In the genomic region with DNA sequence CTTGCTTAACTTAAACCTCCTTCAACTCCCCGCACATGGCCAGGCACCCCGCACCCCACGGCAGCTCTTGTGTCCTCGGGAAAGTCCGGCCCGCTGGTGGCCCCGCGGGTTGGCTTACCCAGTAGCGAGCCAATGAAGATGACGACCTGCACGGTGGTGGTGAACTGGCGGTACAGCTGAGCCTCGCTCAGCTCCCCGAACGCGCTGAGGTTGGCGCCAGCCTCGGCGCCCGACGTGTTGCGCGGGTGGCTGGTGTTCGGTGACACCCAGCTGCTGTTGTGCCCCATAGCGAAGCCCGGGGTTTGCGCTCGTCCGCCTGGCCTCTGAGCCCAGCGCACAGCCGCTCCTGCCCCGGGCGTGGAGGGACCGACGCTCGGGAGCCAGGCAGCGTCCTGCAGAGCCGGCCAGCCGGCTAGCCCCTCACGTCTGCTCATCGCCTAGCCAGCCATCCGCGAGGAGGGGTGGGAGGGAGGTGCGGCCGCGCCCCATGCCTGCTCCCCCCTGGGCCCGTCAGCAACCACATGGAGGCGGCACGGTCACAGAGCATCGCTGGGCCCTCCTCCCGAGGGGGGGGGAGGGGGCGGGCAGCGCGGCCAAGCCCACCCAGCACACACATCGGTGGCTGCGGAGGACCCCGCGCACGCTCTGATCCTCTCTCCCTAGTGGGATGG, we compare ENCODE assay signal across 8 mouse cellular contexts. TPM values are rescaled to one million over a fixed set of nuclear protein-coding genes. Genes with fewer than 3 reads are reported as not detected.
DNase-seq lines count a peak whose midpoint lies in the region; TF ChIP-seq lines count a peak whose summit lies in the region.

A gene (minus strand): TSS at position 519 of the 671 bp plus-strand sequence.

- TF ChIP-seq CTCF in lung, adult 2 months (IDR thresholded peaks at IDR 0.05; ENCODE audit: insufficient read depth, low read length) = no peak
- TF ChIP-seq CTCF in cortical plate, adult 2 months (IDR thresholded peaks at IDR 0.05; ENCODE audit: extremely low read depth, insufficient read depth, low read length) = no peak
- no peak for TF ChIP-seq CTCF in heart, adult 2 months (IDR thresholded peaks at IDR 0.05)
- no peak for TF ChIP-seq CTCF in liver, adult 2 months (IDR thresholded peaks at IDR 0.05; ENCODE audit: low read depth, low read length)
- no peak for TF ChIP-seq CTCF in testis, adult 2 months (IDR thresholded peaks at IDR 0.05; ENCODE audit: control insufficient read depth, insufficient read depth, insufficient replicate concordance, low read depth, low read length)

- peak within 1 kb of the TSS; percentile 49 for H3K9ac ChIP-seq in heart, adult 2 months (ENCODE audit: low read depth, low read length)
- 0 out of 2 replicates have a peak within 1 kb of the TSS, but pooled peaks have one; percentile 14 for H3K9ac ChIP-seq in liver, adult 2 months (ENCODE audit: low read depth, low read length)

- H3K4me3 ChIP-seq in lung, adult 2 months (replicated peaks; ENCODE audit: extremely low read depth, low read depth, low read length) = peak within 1 kb of the TSS; percentile 43
- peak within 1 kb of the TSS; percentile 58 for H3K4me3 ChIP-seq in cortical plate, adult 2 months (ENCODE audit: insufficient read depth, low read length)
- peak within 1 kb of the TSS; percentile 50 for H3K4me3 ChIP-seq in heart, adult 2 months
- H3K4me3 ChIP-seq in liver, adult 2 months (ENCODE audit: insufficient read depth, low read depth, low read length) = peak within 1 kb of the TSS; percentile 49; the same call in 1 of the 2 replicates
- peak within 1 kb of the TSS; percentile 77 for H3K4me3 ChIP-seq in testis, adult 2 months (ENCODE audit: control insufficient read depth, low read depth, low read length)

- H3K27ac ChIP-seq in cortical plate, adult 2 months (ENCODE audit: insufficient read depth, low read length) = peak within 1 kb of the TSS; percentile 76
- no peak within 1 kb of the TSS for H3K27ac ChIP-seq in heart, adult 2 months
- H3K27ac ChIP-seq in liver, adult 2 months (replicated peaks; ENCODE audit: insufficient read depth, low read depth, low read length) = no peak within 1 kb of the TSS
- no peak within 1 kb of the TSS; the same call in 1 of the 2 replicates for H3K27ac ChIP-seq in testis, adult 2 months (ENCODE audit: control insufficient read depth, insufficient read depth, low read depth, low read length)

- H3K79me2 ChIP-seq in heart, adult 2 months (replicated peaks; ENCODE audit: control insufficient read depth, insufficient read depth, low read length) = no peaks in the 10 kb centered on the region
- no peaks in the 10 kb centered on the region for H3K79me2 ChIP-seq in liver, adult 2 months (ENCODE audit: control insufficient read depth, insufficient read depth, low read length)

- intact Hi-C loops in heart, adult 2 months (cut with DNase I) = no loop called here

- WGBS in lung, adult 2 months = 1% methylated on average over 55 of the region's 59 CpGs
- 1% methylated on average over 50 of the region's 59 CpGs for WGBS in heart, adult 2 months
- under 1% methylated on average over 55 of the region's 59 CpGs for WGBS in liver, adult 2 months

- TF ChIP-seq POLR2A in lung, adult 2 months (IDR thresholded peaks at IDR 0.05; ENCODE audit: borderline replicate concordance, extremely low read depth, low read depth, low read length) = no peak
- TF ChIP-seq POLR2A in cortical plate, adult 2 months (IDR thresholded peaks at IDR 0.05; ENCODE audit: extremely low read depth, insufficient read depth, low read length) = no peak
- no peak for TF ChIP-seq POLR2A in heart, adult 2 months (IDR thresholded peaks at IDR 0.05; ENCODE audit: insufficient read depth, low read depth, low read length)
- no peak for TF ChIP-seq POLR2A in liver, adult 2 months (IDR thresholded peaks at IDR 0.05; ENCODE audit: extremely low read depth, insufficient read depth, low read length)
- 0 out of 2 replicates have a peak, but pooled peaks have one; percentile 17 for TF ChIP-seq POLR2A in testis, adult 2 months (IDR thresholded peaks at IDR 0.05; ENCODE audit: control insufficient read depth, low read depth, low read length)

- H3K36me3 ChIP-seq in heart, adult 2 months (ENCODE audit: control insufficient read depth, insufficient read depth, low read length) = no peaks in the 10 kb centered on the region
- no peaks in the 10 kb centered on the region for H3K36me3 ChIP-seq in liver, adult 2 months (ENCODE audit: control insufficient read depth, insufficient read depth, low read length)
- H3K36me3 ChIP-seq in testis, adult 2 months (ENCODE audit: control insufficient read depth, insufficient read depth, low read length) = no peaks in the 10 kb centered on the region

- H3K27me3 ChIP-seq in heart, adult 2 months (ENCODE audit: control insufficient read depth, insufficient read depth, low read length) = peaks cover 17% of the 10 kb centered on the region
- peaks cover 14% of the 10 kb centered on the region for H3K27me3 ChIP-seq in liver, adult 2 months (ENCODE audit: control insufficient read depth, insufficient read depth, low read length)
- no peaks in the 10 kb centered on the region for H3K27me3 ChIP-seq in testis, adult 2 months (ENCODE audit: control insufficient read depth, insufficient read depth, low read length)

- no peak for TF ChIP-seq EP300 in heart, adult 2 months (IDR thresholded peaks at IDR 0.05; ENCODE audit: insufficient read depth, low read depth, low read length)

- H3K4me1 ChIP-seq in lung, adult 2 months (ENCODE audit: control insufficient read depth, insufficient read depth, low read length) = peaks cover 4% of the 10 kb centered on the region
- H3K4me1 ChIP-seq in cortical plate, adult 2 months (ENCODE audit: control insufficient read depth, insufficient read depth, low read length) = peaks cover 2% of the 10 kb centered on the region; the same call in 1 of the 2 replicates
- no peaks in the 10 kb centered on the region for H3K4me1 ChIP-seq in heart, adult 2 months (ENCODE audit: control insufficient read depth, insufficient read depth, low read length)
- peaks cover 7% of the 10 kb centered on the region; the same call in 1 of the 2 replicates for H3K4me1 ChIP-seq in liver, adult 2 months (ENCODE audit: control insufficient read depth, insufficient read depth, low read length)
- H3K4me1 ChIP-seq in testis, adult 2 months (ENCODE audit: control insufficient read depth, insufficient read depth, low read length) = peaks cover 17% of the 10 kb centered on the region

- peak; percentile 26 for DNase-seq in lung, adult 2 months
- no peak for DNase-seq in lung, postnatal 36 days
- peak; percentile 24 to 40 for DNase-seq in heart, adult 2 months
- DNase-seq in kidney, adult 9 months = peak; percentile 14
- no peak for DNase-seq in liver, adult 2 months (ENCODE audit: extremely low read depth, low read depth, low spot score)
- peak; percentile 21 to 31 for DNase-seq in natural killer cell, adult 2 months (ENCODE audit: low spot score in 2 of 2)

RNA-seq across cellular contexts. Expression of the gene that starts here (rescaled TPM):
- polyA plus RNA-seq in lung, adult 2 months (2012; rRNA removed) = 0.26 and 0.31 TPM in 2 replicates
- 4.1 and 4.3 TPM in 2 replicates for polyA plus RNA-seq in cortical plate, adult 2 months (2012; rRNA removed)
- under 1 TPM; 0.07 to 0.10 TPM for total RNA-seq in heart, adult 2 months (2021)
- polyA plus RNA-seq in heart, adult 2 months (2012; rRNA removed) = 0.12 and 0.23 TPM in 2 replicates
- total RNA-seq in liver, adult 2 months (2014; rRNA removed) = not detected in 2 replicates
- polyA plus RNA-seq in liver, adult 2 months (2012; rRNA removed) = not detected in 2 replicates
- 0.32 and 0.36 TPM in 2 replicates for polyA plus RNA-seq in testis, adult 2 months (2012; rRNA removed)

Comparison
In these comparisons a context has a peak if more than half of its experiments do, and no peak if none do; other contexts are left out.
1. Peak in DNase-seq and H3K4me3 ChIP-seq in lung, adult 2 months; RNA of the gene not detected or under 1 TPM.
2. Peak in DNase-seq, H3K4me3 ChIP-seq and H3K9ac ChIP-seq in heart, adult 2 months; RNA of the gene not detected or under 1 TPM.
3. DNase-seq: peak in kidney, adult 9 months (single experiment) and natural killer cell, adult 2 months (2 of 2); none in lung, postnatal 36 days (single experiment) and liver, adult 2 months (single experiment).
4. Peak in every context shown above with its lines, with median percentiles within 50 percentile points of each other: H3K4me3 ChIP-seq.